Mouse (Mus musculus) regulatory T cell (primary cell): Measurements from ENCODE around the gene Cdkn2d.
"Not testable (repeated sequence)": the region's sequence is repeated elsewhere in the genome, so short reads cannot be mapped to it uniquely, and the experiment has no call there.

Source experiments
- in situ Hi-C: fragments of 300-600 bp; cut with MboI, MseI; formaldehyde crosslinking; loops from one replicate; pipeline ENCODE4 v1.15.1; 2025; ENCODE audit warnings: high pct_unique_total_duplicates

The Cdkn2d gene

DNA sequence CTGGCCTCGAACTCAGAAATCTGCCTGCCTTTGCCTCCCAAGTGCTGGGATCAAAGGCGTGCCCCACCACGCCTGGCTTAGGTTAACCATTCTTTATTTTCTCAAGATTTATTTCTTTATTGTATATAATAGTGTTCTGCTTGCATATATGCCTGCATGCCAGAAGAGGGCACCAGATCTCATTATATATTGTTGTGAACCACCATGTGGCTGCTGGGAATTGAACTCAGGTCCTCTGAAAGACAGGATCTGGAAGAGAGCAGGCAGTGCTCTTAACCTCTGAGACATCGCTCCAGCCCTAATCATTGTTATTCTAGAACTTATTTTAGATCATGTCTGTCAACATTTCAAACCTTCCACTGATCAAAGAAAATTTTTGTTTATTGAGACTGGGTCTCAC, 28.3 kb upstream of the Cdkn2d start:
- in situ Hi-C loops, result loop anchor here (5.0 kb wide), 1 partner anchor 33 kb away; no protein-coding TSS in a partner anchor

DNA sequence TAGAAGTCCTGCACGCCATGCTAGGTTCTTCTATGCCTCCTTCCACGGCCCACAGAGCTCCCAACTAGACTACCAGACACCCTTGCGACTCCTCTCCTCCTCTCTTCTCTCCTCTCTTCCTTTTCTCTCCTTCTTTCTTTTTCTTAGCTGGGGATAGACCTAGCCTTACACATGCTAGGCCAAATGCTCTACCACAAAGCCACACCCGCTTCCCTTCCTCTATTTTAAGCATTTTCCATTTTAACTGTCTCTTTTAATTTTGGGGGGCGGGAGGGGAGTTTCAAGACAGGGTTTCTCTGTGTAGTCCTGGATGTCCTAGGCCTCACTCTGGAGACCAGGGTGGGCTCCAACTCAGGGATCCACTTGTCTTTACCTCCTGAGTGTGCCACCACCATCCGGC, 27.6 kb upstream of the Cdkn2d start:
- in situ Hi-C loops, result loop anchor here (5.0 kb wide), 1 partner anchor 34 kb away; no protein-coding TSS in a partner anchor

DNA sequence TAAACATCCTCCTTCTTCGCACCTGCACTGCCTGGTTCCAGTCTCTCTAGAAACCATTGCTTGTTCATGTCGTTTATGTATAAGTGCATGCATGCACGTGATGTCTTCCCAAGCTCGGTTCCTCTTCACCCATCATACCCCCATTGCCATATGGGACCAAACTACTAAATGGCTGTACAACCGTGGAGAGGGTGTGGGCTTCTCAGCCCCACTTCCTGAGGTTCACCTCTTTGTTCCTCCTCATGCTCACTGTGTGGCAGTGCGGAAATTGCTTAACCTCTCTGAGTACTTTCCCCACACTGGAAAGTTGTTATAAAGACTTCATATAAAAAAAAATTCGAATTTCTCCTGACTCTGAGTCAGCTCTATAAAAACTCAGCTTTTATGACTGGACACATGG, 25.5 kb upstream of the Cdkn2d start:
- in situ Hi-C loops, result loop anchor here (5.0 kb wide), 1 partner anchor 36 kb away; no protein-coding TSS in a partner anchor

DNA sequence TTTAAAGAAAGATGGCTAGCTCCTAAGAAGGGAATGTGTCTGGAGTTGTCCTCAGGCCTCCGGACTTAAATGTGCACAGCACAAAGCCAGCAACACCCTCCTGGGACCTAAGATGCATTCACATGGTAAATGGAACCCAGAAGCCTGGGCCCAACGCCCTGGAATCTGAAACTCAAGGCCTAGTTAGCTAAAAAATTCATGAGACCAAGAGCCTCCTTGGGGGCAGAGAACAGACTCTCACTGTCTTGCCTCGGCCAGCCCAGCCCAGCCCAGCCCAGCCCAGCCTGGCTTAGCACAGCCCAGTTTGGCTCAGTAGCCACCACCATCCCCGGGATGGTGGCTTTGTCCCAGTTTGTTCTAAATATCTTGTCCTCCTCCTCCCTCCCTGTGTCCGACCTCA, 24.2 kb upstream of the Cdkn2d start:
- in situ Hi-C loops, result loop anchor here (5.0 kb wide), 1 partner anchor 37 kb away; no protein-coding TSS in a partner anchor

DNA sequence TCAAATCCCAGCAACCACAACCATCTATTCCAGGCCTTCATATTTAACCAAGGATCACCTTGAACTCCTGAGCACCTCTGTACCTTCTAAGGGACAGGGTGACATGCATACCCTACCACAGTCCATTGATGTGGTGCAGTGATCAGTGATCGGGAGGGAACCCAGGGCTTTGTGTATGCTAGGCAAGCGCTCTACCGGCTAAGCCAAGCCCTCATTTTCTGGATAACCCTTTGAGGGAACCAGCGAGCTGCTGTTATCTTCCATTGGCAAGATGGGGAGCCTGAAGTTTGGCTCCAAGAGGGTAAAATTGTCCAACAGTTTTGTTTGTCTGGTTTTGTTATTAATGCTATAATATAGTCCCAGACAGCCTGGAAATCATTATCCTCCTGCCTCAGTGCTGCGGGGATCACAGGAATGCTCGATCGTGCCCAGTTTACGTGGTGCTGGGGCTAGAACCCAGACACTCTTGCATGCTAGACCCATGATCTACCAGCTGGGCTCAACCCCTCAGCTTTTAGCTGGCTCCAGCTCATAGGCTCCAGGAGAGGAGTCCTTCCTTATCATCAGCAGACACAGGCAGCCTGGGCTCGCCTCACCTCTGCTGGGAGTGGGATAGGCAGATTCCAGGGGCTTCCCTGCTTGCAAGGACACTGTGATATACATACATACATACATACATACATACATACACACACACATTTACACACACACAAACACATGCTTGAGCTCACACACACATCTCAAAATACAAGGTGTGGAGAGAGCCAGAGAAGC, 23.3 kb upstream of the Cdkn2d start:
- in situ Hi-C loops, result loop anchor here (5.0 kb wide), 1 partner anchor 38 kb away; no protein-coding TSS in a partner anchor

DNA sequence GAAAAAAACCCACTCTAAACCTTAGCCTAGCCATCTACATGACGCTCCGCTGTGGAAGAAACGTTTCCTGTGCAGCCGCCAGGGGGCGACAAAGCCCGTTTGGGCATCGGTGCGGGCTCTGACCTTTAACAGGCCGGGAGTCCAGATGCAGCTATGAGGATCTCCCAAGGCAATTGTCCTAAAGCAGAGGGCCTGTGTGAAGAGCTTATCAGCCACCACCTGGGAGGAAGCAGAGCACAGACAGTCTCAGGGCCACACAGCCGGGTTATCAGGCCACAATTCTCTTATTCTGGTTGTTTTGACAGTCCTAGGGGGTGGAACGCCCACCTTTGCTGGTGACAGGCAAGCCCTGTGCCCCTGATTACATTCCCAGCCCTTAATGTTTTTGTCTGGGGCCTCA, 22.2 kb upstream of the Cdkn2d start:
- in situ Hi-C loops, result no loop called here

DNA sequence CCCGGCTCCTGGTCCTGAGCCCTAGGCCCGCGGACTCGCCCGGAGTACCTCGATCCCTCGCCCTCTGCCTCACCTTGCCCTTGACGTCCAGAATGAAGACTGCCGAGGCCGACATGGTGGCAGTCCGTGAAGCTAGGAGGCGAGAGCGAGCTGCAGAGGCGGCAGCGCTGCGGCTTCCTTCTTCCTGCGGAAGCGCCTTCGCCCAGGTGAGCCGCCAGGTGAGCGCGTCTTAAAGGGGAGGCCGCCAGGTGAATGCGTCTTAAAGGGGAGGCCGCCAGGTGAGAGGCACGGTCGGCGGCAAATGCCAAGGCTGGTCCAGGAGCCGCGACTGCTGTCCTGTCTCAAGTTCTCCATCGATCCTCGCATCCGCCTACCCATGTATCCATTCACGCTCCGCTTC, 20.9 kb upstream of the Cdkn2d start, which contains the start of gene Ap1m2:
Gene Ap1m2, minus strand, starts transcription at position 204 of the 400 bp plus-strand sequence.
- in situ Hi-C loops, result no loop called here

DNA sequence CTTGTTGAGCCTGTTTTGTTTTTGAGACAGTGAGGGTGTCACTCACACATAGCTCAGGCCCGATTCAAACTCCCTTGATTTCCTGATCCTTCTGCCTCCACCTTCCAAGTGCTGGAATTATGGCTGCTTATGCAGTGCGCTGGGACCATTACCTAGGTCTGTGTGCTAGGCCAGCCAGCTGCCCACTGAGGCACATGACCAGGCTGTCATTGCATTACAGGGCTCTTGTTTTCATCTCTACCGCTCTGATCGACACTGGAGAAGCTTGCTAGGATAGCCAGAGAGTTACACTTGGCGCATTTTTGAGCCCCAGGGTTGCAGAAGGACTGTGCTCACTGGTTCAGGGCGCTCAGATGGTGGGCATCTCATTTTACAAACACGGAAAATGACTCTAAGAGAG, 20.5 kb upstream of the Cdkn2d start:
- in situ Hi-C loops, result no loop called here

DNA sequence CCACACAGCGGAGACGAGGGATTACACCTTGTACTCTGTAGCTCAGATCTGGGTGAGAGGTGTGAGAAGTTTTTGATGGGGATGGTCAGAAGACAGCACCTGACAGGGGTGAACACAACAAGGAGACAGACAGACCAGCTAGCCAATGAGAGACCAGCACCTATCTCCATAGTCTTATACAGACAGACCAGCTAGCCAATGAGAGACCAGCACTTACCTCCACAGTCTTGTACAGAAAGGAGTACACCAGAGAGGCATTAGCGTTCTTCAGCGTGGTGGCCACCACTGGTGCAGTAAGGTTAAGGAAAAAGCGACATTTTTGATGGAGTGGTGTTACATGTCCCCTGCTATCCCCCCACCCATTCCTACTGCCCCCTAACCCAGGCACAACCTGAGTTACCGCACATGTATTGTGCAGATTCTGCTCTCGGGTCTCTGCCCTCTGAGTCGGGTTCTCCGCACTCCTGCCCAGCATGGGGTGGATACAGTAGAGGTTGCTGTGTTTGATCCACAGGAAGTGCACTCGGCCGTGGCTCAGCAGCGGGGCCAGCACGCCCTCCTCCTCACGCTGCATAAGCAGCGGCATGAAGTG, 18.0 kb upstream of the Cdkn2d start:
- in situ Hi-C loops, result no loop called here

DNA sequence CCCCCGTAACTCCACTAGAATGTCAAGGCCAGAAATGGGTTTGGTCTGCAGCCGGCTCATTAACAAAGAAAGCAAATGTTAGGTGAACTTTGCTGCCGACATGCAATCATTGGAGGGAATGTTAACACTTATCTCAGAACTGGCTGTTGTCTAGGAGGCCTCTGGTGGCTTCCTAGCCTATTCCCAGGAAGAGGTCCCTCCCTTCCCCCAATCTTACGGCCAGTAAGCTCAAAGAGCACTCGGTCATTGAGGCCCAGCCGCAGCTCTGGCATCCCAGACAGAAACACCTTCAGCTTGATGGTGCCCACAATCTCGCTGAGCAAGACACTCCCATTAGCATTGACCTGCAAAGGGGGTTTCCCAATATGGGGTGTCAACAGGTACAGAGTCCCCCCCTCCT, 13.9 kb upstream of the Cdkn2d start:
- in situ Hi-C loops, result no loop called here

DNA sequence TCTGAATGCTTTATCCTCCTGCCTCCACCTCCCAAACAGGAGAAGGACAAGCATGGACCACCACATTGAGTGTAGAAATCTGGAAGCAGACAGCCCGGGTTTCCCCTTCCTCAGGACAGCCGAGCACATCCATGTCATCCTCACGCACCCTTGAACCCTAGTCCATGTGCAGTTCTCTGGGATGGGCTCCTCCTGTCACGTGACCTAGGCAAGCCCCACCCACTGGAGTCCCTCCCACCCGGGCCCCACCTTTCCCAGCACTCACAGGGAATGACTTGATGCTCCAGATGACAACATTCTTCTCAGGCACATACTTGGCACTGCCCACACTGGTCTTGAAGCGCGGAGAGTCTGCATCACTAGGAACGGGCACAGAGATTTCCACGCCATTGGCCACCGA, 7.8 kb upstream of the Cdkn2d start:
- in situ Hi-C loops, result no loop called here

DNA sequence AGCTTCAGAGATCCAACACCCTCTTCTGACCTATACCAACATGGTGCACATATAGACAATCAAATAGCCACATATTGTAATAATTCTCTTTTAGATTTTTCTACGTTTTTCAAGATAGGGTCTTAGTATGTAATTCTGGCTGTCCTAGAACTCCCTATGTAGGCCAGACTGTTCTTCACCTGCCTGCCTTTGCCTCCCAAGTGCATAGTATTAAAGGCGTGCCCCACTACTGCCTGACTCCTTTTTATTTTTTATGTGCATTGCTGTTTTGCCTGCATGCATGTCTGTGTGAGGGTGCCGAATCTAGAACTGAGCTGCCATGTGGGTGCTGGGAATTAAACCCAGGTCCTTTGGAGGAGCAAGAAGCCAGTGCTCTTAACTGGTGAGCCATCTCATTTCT, 1.1 kb upstream of the Cdkn2d start:
- in situ Hi-C loops, result no loop called here

DNA sequence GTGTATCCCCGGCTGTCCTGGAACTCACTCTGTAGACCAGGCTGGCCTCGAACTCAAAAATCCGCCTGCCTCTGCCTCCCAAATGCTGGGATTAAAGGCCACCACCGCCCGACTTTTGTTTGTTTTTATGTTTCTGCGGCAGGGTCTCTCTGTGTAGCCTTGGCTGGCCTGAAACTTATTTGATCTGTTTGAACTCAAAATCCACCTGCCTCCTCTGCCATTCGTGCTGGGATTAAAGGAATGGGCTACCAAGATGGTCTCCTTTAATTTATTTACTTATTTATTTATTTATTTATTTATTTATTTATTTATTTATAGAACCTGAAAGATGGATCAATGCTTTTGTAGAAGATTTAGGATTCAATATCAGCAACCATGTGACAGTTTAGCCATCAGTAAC, 661 bp upstream of the Cdkn2d start:
- in situ Hi-C loops, result not testable (repeated sequence)

DNA sequence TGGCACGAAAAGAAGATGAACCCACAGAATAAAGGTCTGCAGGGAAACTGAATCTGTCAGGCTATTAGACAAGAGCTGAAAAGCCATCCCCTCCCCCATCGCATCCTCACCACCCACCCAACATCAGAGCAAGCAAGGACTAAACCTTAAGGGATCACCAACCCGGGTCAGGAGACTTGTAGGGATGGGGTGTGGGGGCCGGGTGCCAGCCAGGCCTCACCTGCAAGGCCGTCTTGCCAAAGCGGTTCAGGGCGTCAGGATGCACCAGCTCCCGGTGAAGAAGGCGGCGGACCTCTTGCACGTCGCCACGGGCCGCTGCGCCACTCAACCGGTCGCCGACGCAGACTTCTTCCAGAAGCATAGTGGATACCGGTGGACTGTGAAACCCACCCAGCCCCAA, 618 bp downstream of the Cdkn2d start:
- in situ Hi-C loops, result no loop called here

DNA sequence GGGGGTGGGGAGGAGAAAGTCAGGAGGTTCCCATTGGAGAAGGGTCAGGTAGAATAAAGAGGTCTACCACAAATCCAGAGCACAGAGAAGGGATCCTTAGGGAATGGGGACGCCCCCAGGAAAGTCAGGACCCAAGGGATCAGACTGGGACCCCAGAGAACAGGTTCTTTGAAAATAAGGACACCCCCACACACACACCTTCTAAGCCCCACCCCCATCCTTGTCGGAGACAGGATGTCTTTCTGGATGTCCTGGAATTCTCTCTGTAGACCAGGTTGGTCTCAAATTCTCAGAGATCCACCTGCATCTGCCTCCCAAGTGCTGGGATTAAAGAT, 1.9 kb downstream of the Cdkn2d start:
- in situ Hi-C loops, result no loop called here

DNA sequence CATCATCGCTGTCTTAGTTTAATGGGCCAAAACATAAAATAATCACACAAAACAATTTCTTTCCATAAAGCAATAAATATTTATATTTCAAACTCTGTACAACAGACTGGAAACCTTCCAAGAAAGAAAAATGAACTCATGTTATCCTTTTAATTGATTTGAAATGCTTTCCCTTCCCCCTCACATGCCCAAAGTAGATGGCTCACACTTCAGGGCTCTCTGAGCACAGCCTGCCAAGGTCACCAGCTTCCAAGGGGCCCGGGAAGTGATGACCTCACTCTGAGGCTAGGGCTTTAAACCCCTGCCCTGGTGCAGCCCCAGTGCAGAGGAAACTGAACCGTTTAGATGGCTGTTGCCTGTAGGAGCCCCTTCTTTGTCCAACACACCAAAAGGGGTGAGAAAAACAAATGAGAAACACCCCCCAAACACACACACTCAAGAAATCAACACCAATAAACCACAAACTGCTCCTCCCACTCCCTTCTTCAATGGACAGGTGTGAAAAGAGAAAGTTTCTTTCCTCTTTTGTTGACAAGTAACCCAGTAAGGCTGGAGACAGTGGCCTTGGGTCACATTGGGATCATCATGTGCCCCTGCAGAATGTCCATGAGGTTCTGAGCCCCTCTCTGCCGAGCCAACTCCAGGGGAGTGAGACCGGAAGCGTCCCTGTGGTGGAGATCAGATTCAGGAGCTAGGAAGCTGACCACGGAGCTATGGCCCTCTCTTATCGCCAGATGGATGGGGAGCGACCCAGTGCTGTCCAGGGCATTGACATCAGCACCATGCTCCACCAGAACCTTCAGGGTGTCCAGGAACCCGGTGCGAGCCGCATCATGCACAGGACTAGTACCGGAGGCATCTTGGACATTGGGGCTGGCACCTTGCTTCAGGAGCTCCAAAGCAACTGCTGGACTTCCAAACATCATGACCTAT, 2.5 kb downstream of the Cdkn2d start:
- in situ Hi-C loops, result no loop called here

DNA sequence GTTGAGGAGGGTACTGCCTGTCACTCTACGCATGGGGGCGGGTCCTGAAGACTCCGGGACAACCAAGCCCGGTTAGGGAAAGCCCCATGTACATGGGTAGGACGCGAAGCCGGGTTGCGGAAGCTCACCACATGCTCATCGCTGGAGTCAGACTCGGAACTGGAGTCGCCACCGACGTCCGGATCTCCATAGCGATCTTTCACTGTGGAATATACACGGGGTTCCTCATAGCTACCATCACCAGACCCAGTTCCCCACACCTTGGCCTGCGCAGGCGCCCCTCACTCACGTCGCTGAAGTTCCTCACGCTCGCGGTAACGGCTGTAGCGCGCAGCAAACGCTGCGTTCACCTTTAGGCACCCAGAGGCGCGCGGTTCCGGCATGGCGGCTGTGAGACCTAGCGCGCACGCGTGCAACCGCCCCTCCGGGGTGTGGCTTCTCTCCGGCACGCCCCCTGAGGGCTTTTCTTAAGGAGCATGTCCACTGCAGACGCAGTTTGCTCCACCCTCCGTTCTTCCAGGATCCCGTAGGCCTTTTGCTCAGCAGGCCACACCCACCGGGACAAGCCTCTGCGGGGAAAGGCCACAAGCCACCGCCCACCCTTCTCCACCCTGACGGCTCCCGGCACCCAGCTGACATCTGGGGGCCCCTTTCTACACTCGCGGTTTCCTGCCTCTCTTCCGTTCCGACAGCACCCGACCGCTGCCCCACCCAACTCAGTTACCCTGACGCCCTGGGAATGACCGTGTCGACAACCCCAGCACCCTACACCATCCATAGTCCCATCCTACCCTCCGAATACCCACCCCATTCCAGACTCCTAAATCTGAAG, 3.4 kb downstream of the Cdkn2d start, which contains the start of gene Kri1:
Gene Kri1, minus strand, starts transcription at position 399 of the 832 bp plus-strand sequence.
- in situ Hi-C loops, result no loop called here

DNA sequence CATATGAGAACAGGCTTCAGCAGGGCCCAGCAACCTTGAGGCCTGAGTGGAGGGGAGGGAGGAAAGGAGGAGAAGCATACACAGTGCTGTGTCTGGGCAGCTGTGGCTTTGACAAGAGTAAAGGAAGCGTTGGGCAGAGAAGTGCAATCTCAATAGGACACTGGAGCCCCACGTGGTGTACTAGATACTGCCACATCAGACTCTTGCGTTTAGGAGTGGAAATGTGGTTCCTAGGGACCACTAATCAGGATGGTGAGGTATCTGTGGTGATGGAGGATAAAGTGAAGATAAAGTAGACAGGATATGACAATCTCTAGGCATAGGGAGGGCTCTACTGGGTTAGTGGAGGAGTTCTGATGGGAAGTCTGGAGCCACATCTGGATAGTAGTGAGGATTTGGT, 4.5 kb downstream of the Cdkn2d start:
- in situ Hi-C loops, result no loop called here

DNA sequence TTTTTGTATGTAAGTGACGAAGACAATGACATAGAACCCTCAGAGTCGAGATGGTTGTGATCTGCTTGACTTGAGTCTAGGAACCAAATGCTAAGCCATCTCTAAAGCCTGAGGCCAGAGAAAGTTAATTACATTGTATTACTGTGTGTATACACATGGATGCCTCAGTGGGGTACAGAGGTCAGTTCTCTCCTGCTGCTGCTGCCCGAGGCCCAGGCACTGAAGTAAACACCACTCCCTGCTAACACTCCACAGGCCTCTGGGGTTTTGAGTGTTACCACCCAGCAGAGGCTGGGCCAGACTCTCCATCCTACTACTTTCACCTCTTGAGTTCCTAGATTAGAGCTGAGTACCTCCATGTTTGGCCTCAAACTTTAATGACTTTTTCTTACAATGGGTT, 7.2 kb downstream of the Cdkn2d start:
- in situ Hi-C loops, result no loop called here

DNA sequence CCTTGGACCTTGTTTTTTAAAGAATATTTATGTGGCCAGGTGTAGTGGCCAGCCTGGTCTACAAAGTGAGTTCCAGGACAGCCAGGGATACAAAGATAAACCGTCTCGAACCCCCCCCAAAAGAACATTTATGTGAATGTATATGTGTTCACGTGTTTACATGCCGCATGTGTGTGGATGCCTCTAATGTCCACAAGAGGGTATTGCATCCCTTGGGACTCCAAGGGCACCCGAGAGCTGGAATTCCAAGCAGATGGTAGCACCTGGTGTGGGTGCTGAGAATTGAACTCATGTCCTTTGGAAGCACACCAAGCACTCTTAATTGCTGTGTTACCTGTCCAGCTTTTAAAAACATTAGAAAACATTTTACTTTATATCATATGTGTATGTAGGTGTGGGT, 7.6 kb downstream of the Cdkn2d start:
- in situ Hi-C loops, result no loop called here

DNA sequence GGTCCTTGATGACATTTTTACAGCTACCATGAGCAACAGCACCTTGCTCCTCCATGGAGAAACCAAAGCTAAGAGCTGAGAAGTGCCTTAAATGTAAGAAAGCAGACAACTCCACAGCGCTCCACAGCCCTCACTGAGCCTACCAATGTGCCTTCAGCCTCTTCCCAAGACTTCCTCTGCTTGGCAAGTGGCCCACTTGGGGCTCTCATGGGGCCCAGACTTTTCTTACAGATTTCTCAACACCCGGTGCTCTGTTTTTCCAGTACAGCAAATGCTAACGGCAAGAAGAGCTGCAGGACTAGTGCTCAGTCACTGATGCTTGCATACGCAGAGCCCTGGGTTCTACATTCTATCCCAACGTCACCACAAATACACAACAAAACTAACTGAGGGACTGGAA, 13.4 kb downstream of the Cdkn2d start:
- in situ Hi-C loops, result no loop called here
